In the genomic region with DNA sequence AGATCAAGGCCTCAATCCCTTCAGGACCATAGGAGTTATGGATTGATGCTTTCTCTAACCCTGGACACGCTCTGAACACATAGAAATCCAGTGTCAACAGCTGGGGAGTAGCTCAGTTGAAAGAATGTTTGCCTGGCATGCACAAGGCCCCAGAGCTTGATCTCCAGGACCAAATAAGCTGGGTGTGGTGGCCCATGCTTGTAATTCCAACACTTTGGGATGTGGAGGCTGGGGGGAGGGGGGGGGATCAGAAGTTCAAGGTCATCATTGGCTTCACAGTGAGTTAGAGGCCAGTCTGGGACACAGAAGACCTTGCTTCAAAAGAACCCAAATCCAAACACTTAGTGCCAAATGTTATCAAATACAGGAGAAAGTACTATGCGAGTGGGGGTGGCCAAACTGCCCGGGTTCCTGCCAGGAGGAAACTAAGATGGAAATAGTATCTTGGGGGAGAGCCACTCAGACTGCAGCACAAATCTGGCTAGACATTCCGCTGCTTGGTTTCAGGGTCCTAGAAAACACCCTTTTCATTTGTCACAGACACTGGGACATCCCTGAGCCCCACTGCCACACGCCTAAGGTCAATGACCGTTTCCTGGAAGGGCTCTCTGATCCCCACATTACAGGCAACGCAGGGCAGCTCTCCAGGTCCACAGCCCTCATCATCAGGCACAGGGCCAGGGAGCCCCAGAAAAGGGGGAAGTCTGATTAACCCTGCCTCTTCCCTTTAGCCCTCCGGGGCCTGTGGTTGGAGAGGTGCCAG, we compare ENCODE assay signal across 8 mouse cellular contexts. TPM values are rescaled to one million over a fixed set of nuclear protein-coding genes. Genes with fewer than 3 reads are reported as not detected.
DNase-seq lines count a peak whose midpoint lies in the region; ATAC-seq lines count a peak whose summit lies in the region.

No protein-coding gene starts in this region.

- H3K9ac ChIP-seq in kidney, embryonic 14.5 days (ENCODE audit: low read depth, low read length): peak overlapping the region; percentile 28; the same call in 1 of the 2 replicates
- H3K9ac ChIP-seq in lung, embryonic 15.5 days: peak overlapping the region; percentile 13; the same call in 1 of the 2 replicates

- H3K4me2 ChIP-seq in kidney, embryonic 14.5 days (replicated peaks; ENCODE audit: low read depth, low read length): peak overlapping the region; percentile 92
- H3K4me2 ChIP-seq in lung, embryonic 15.5 days: peak overlapping the region; percentile 89

- peak; percentile 63 for DNase-seq in gastrocnemius, postnatal 10 days
- DNase-seq in gastrocnemius, adult 8-10 months (ENCODE audit: low spot score in 2 of 2): no peak
- peak; percentile 76 for DNase-seq in adrenal gland, postnatal 14 days
- peak; percentile 52 to 75 for DNase-seq in gastrocnemius, postnatal 4 days (ENCODE audit: low spot score in 2 of 2)
- peak; percentile 80 to 82 for DNase-seq in right cerebral cortex, postnatal 10 days (ENCODE audit: low spot score in 2 of 2)
- DNase-seq in embryo, embryonic 10.5 days (ENCODE audit: low spot score): no peak

- H3K27me3 ChIP-seq in kidney, embryonic 14.5 days (ENCODE audit: control insufficient read depth, insufficient read depth, low read length): no peaks in the 10 kb centered on the region
- no peaks in the 10 kb centered on the region for H3K27me3 ChIP-seq in lung, embryonic 15.5 days

- WGBS in kidney, embryonic 14.5 days: 9% methylated on average over 8 of the region's 8 CpGs
- 9% methylated on average over 8 of the region's 8 CpGs for WGBS in lung, embryonic 15.5 days

- H3K36me3 ChIP-seq in kidney, embryonic 14.5 days (ENCODE audit: control insufficient read depth, insufficient read depth, low read length): peaks cover 11% of the 10 kb centered on the region; the same call in 1 of the 2 replicates
- no peaks in the 10 kb centered on the region for H3K36me3 ChIP-seq in lung, embryonic 15.5 days

- peaks cover 53% of the 10 kb centered on the region for H3K4me1 ChIP-seq in kidney, embryonic 14.5 days (ENCODE audit: control insufficient read depth, insufficient read depth, low read length)
- H3K4me1 ChIP-seq in lung, embryonic 15.5 days: peaks cover 79% of the 10 kb centered on the region

- ATAC-seq in kidney, embryonic 14.5 days (ENCODE audit: low FRiP score, low TSS enrichment): no peak
- ATAC-seq in lung, embryonic 15.5 days (ENCODE audit: borderline replicate concordance, extremely low read depth, low FRiP score, low TSS enrichment): no peak

- H3K9me3 ChIP-seq in kidney, embryonic 14.5 days (ENCODE audit: control insufficient read depth, low read length): no peaks in the 10 kb centered on the region
- H3K9me3 ChIP-seq in lung, embryonic 15.5 days: no peaks in the 10 kb centered on the region

- H3K27ac ChIP-seq in kidney, embryonic 14.5 days (ENCODE audit: low read depth, low read length): peak overlapping the region; percentile 81
- H3K27ac ChIP-seq in lung, embryonic 15.5 days: peak overlapping the region; percentile 91

- peak overlapping the region; percentile 75 for H3K4me3 ChIP-seq in kidney, embryonic 14.5 days (ENCODE audit: low read length)
- H3K4me3 ChIP-seq in lung, embryonic 15.5 days: peak overlapping the region; percentile 74

RNA-seq across cellular contexts. Expression of a gene that starts 2.4 kb away (rescaled TPM):
- total RNA-seq in gastrocnemius, postnatal 10 days (2021): 10 to 100 TPM; 14.5 to 19.1 TPM
- total RNA-seq in gastrocnemius, adult 8-10 months (2022): 1 to 10 TPM; 2.7 to 4.6 (median 3.0) TPM
- total RNA-seq in adrenal gland, postnatal 14 days (2021): 28.7 and 31.7 TPM in 2 replicates
- 10 to 100 TPM; 29.1 to 31.3 TPM for total RNA-seq in gastrocnemius, postnatal 4 days (2021)
- polyA plus RNA-seq in kidney, embryonic 14.5 days (2014; fragmentation: Nextera tagmentation; extraction: Ambion mirVana): 16.4 and 18.7 TPM in 2 replicates
- 12.6 and 13.0 TPM in 2 replicates for polyA plus RNA-seq in lung, embryonic 15.5 days (2015; fragmentation: Nextera tagmentation; extraction: Ambion mirVana)

RNA-seq across cellular contexts. Expression of a gene that starts 2.6 kb away (rescaled TPM):
- total RNA-seq in gastrocnemius, postnatal 10 days (2021): 10 to 100 TPM; 12.6 to 12.8 TPM
- total RNA-seq in gastrocnemius, adult 8-10 months (2022): 1 to 10 TPM; 5.3 to 7.2 (median 6.5) TPM
- total RNA-seq in adrenal gland, postnatal 14 days (2021): 26.6 and 35.7 TPM in 2 replicates
- 10 to 100 TPM; 24.2 to 26.0 TPM for total RNA-seq in gastrocnemius, postnatal 4 days (2021)
- 63.4 and 63.8 TPM in 2 replicates for polyA plus RNA-seq in kidney, embryonic 14.5 days (2014; fragmentation: Nextera tagmentation; extraction: Ambion mirVana)
- polyA plus RNA-seq in lung, embryonic 15.5 days (2015; fragmentation: Nextera tagmentation; extraction: Ambion mirVana): 40.9 and 42.1 TPM in 2 replicates

Comparison
In these comparisons a context has a peak if more than half of its experiments do, and no peak if none do; other contexts are left out.
1. DNase-seq: peak in gastrocnemius, postnatal 10 days (single experiment), adrenal gland, postnatal 14 days (single experiment), gastrocnemius, postnatal 4 days (2 of 2) and right cerebral cortex, postnatal 10 days (2 of 2); none in gastrocnemius, adult 8-10 months (0 of 2) and embryo, embryonic 10.5 days (single experiment).